Mouse (Mus musculus): ENCODE measurements around the gene Aagab. TPM values are rescaled to one million over a fixed set of nuclear protein-coding genes. Genes with fewer than 3 reads are reported as not detected.

Aagab gene
- polyA plus RNA-seq, 1 experiment from 2014 or later, result 27.7 TPM

GRCm38 (mm10) chr9:63677621-63678020 is 75.2 kb downstream of the Aagab start:
- no peak overlapping the region for H3K4me2 ChIP-seq

GRCm38 (mm10) chr9:63678076-63678475 is 75.6 kb downstream of the Aagab start:
- ATAC-seq (replicated peaks; ENCODE audit: low FRiP score) (peak; percentile 43; the same call in 1 of the 2 replicates), DNase-seq (ENCODE audit: low spot score) (no peak)
- no peak overlapping the region for H3K4me3 ChIP-seq (ENCODE audit: low read depth, low read length)
- 0 out of 2 replicates have a peak overlapping the region, but pooled peaks have one; percentile 22 for H3K27ac ChIP-seq (ENCODE audit: low read depth, low read length)
- H3K4me2 ChIP-seq, result no peak overlapping the region
- no peaks in the 10 kb centered on the region for H3K27me3 ChIP-seq (replicated peaks; ENCODE audit: control insufficient read depth, insufficient read depth, low read length)
- H3K9ac ChIP-seq (ENCODE audit: low read depth, low read length), result no peak overlapping the region
- no peaks in the 10 kb centered on the region for H3K9me3 ChIP-seq (ENCODE audit: control insufficient read depth, low read length)
- 74% methylated on average over 1 of the region's 1 CpGs for WGBS
- H3K4me1 ChIP-seq (replicated peaks; ENCODE audit: control insufficient read depth, insufficient read depth, low read length), result peaks cover 29% of the 10 kb centered on the region
- H3K36me3 ChIP-seq (ENCODE audit: control insufficient read depth, insufficient read depth, low read length), result no peaks in the 10 kb centered on the region

More at GRCm38 (mm10) chr9:63677621-63678020, 75.2 kb downstream of the Aagab start:
- peaks cover 29% of the 10 kb centered on the region for H3K4me1 ChIP-seq (replicated peaks; ENCODE audit: control insufficient read depth, insufficient read depth, low read length)
- H3K9ac ChIP-seq (ENCODE audit: low read depth, low read length), result no peak overlapping the region
- H3K27ac ChIP-seq (ENCODE audit: low read depth, low read length), result no peak overlapping the region
- H3K4me3 ChIP-seq (ENCODE audit: low read depth, low read length), result no peak overlapping the region
- H3K36me3 ChIP-seq (ENCODE audit: control insufficient read depth, insufficient read depth, low read length), result no peaks in the 10 kb centered on the region
- no peaks in the 10 kb centered on the region for H3K27me3 ChIP-seq (replicated peaks; ENCODE audit: control insufficient read depth, insufficient read depth, low read length)
- 70% methylated on average over 3 of the region's 3 CpGs for WGBS
- ATAC-seq (replicated peaks; ENCODE audit: low FRiP score), result no peak
- H3K9me3 ChIP-seq (ENCODE audit: control insufficient read depth, low read length), result no peaks in the 10 kb centered on the region
- no peak for DNase-seq (ENCODE audit: low spot score)

- H3K27me3 ChIP-seq (replicated peaks; ENCODE audit: control insufficient read depth, insufficient read depth, low read length), result no peaks in the 10 kb centered on the region
- no peaks in the 10 kb centered on the region for H3K9me3 ChIP-seq (ENCODE audit: control insufficient read depth, low read length)
- peaks cover 24% of the 10 kb centered on the region for H3K4me1 ChIP-seq (replicated peaks; ENCODE audit: control insufficient read depth, insufficient read depth, low read length)
- no peak overlapping the region for H3K27ac ChIP-seq (ENCODE audit: low read depth, low read length)
- DNase-seq (ENCODE audit: low spot score), result no peak
- no peak overlapping the region for H3K4me3 ChIP-seq (ENCODE audit: low read depth, low read length)
- ATAC-seq (replicated peaks; ENCODE audit: low FRiP score), result peak; percentile 47; the same call in 1 of the 2 replicates
- H3K36me3 ChIP-seq (ENCODE audit: control insufficient read depth, insufficient read depth, low read length), result no peaks in the 10 kb centered on the region
- H3K4me2 ChIP-seq, result no peak overlapping the region
- no peak overlapping the region for H3K9ac ChIP-seq (ENCODE audit: low read depth, low read length)
- 36% methylated on average over 9 of the region's 9 CpGs for WGBS
Observed at GRCm38 (mm10) chr9:63682301-63682700, 79.8 kb downstream of the Aagab start.

GRCm38 (mm10) chr9:63682943-63683342 is 80.5 kb downstream of the Aagab start:
- H3K27ac ChIP-seq (ENCODE audit: low read depth, low read length), result no peak overlapping the region
- no peak overlapping the region for H3K4me3 ChIP-seq (ENCODE audit: low read depth, low read length)
- ATAC-seq (replicated peaks; ENCODE audit: low FRiP score) (no peak), DNase-seq (ENCODE audit: low spot score) (no peak)
- H3K9ac ChIP-seq (ENCODE audit: low read depth, low read length), result no peak overlapping the region
- no peak overlapping the region for H3K4me2 ChIP-seq
- no peaks in the 10 kb centered on the region for H3K9me3 ChIP-seq (ENCODE audit: control insufficient read depth, low read length)
- peaks cover 23% of the 10 kb centered on the region for H3K4me1 ChIP-seq (replicated peaks; ENCODE audit: control insufficient read depth, insufficient read depth, low read length)
- H3K27me3 ChIP-seq (replicated peaks; ENCODE audit: control insufficient read depth, insufficient read depth, low read length), result no peaks in the 10 kb centered on the region
- WGBS, result 82% methylated on average over 2 of the region's 2 CpGs
- no peaks in the 10 kb centered on the region for H3K36me3 ChIP-seq (ENCODE audit: control insufficient read depth, insufficient read depth, low read length)

- no peaks in the 10 kb centered on the region for H3K27me3 ChIP-seq (replicated peaks; ENCODE audit: control insufficient read depth, insufficient read depth, low read length)
- H3K9me3 ChIP-seq (ENCODE audit: control insufficient read depth, low read length), result no peaks in the 10 kb centered on the region
- WGBS, result 92% methylated on average over 6 of the region's 6 CpGs
- no peak overlapping the region for H3K4me2 ChIP-seq
- DNase-seq (ENCODE audit: low spot score) (no peak), ATAC-seq (replicated peaks; ENCODE audit: low FRiP score) (no peak)
- no peaks in the 10 kb centered on the region for H3K36me3 ChIP-seq (ENCODE audit: control insufficient read depth, insufficient read depth, low read length)
- H3K9ac ChIP-seq (ENCODE audit: low read depth, low read length), result no peak overlapping the region
- no peak overlapping the region for H3K4me3 ChIP-seq (ENCODE audit: low read depth, low read length)
- peaks cover 11% of the 10 kb centered on the region for H3K4me1 ChIP-seq (replicated peaks; ENCODE audit: control insufficient read depth, insufficient read depth, low read length)
- H3K27ac ChIP-seq (ENCODE audit: low read depth, low read length), result no peak overlapping the region
Observed at GRCm38 (mm10) chr9:63684277-63684676, 81.8 kb downstream of the Aagab start.

- no peak for ATAC-seq (replicated peaks; ENCODE audit: low FRiP score)
- peaks cover 10% of the 10 kb centered on the region for H3K4me1 ChIP-seq (replicated peaks; ENCODE audit: control insufficient read depth, insufficient read depth, low read length)
Observed at GRCm38 (mm10) chr9:63685352-63685751, 82.9 kb downstream of the Aagab start.

GRCm38 (mm10) chr9:63687413-63688015 is 85.1 kb downstream of the Aagab start:
- Histone ChIP-seq H3K4me2 (no peak overlapping the region), H3K27ac (ENCODE audit: low read depth, low read length) (no peak overlapping the region), H3K4me3 (ENCODE audit: low read depth, low read length) (no peak overlapping the region), H3K9me3 (ENCODE audit: control insufficient read depth, low read length) (no peaks in the 10 kb centered on the region), H3K4me1 (replicated peaks; ENCODE audit: control insufficient read depth, insufficient read depth, low read length) (peaks cover 10% of the 10 kb centered on the region), H3K36me3 (ENCODE audit: control insufficient read depth, insufficient read depth, low read length) (no peaks in the 10 kb centered on the region), H3K9ac (ENCODE audit: low read depth, low read length) (no peak overlapping the region), H3K27me3 (replicated peaks; ENCODE audit: control insufficient read depth, insufficient read depth, low read length) (no peaks in the 10 kb centered on the region)
- ATAC-seq (replicated peaks; ENCODE audit: low FRiP score) (no peak), DNase-seq (ENCODE audit: low spot score) (no peak)
- WGBS, result 87% methylated on average over 7 of the region's 7 CpGs

More at GRCm38 (mm10) chr9:63685352-63685751, 82.9 kb downstream of the Aagab start:
- Histone ChIP-seq H3K9ac (ENCODE audit: low read depth, low read length) (no peak overlapping the region), H3K27ac (ENCODE audit: low read depth, low read length) (no peak overlapping the region), H3K4me2 (no peak overlapping the region), H3K4me3 (ENCODE audit: low read depth, low read length) (no peak overlapping the region), H3K36me3 (ENCODE audit: control insufficient read depth, insufficient read depth, low read length) (no peaks in the 10 kb centered on the region), H3K9me3 (ENCODE audit: control insufficient read depth, low read length) (no peaks in the 10 kb centered on the region), H3K27me3 (replicated peaks; ENCODE audit: control insufficient read depth, insufficient read depth, low read length) (no peaks in the 10 kb centered on the region)
- WGBS, result 74% methylated on average over 5 of the region's 5 CpGs
- no peak for DNase-seq (ENCODE audit: low spot score)

- 80% methylated on average over 1 of the region's 1 CpGs for WGBS
- Histone ChIP-seq H3K36me3 (ENCODE audit: control insufficient read depth, insufficient read depth, low read length) (no peaks in the 10 kb centered on the region), H3K4me1 (replicated peaks; ENCODE audit: control insufficient read depth, insufficient read depth, low read length) (peaks cover 4% of the 10 kb centered on the region; the same call in 1 of the 2 replicates), H3K27ac (ENCODE audit: low read depth, low read length) (no peak overlapping the region), H3K9me3 (ENCODE audit: control insufficient read depth, low read length) (no peaks in the 10 kb centered on the region), H3K9ac (ENCODE audit: low read depth, low read length) (no peak overlapping the region), H3K27me3 (replicated peaks; ENCODE audit: control insufficient read depth, insufficient read depth, low read length) (no peaks in the 10 kb centered on the region), H3K4me2 (no peak overlapping the region), H3K4me3 (ENCODE audit: low read depth, low read length) (no peak overlapping the region)
- DNase-seq (ENCODE audit: low spot score) (no peak), ATAC-seq (replicated peaks; ENCODE audit: low FRiP score) (no peak)
Observed at GRCm38 (mm10) chr9:63690511-63690910, 88.1 kb downstream of the Aagab start.

GRCm38 (mm10) chr9:63691960-63692359 is 89.5 kb downstream of the Aagab start:
- no peak overlapping the region for H3K4me2 ChIP-seq
- ATAC-seq (replicated peaks; ENCODE audit: low FRiP score) (no peak), DNase-seq (ENCODE audit: low spot score) (no peak)
- H3K4me3 ChIP-seq (ENCODE audit: low read depth, low read length), result no peak overlapping the region
- H3K27me3 ChIP-seq (replicated peaks; ENCODE audit: control insufficient read depth, insufficient read depth, low read length), result no peaks in the 10 kb centered on the region
- peaks cover 13% of the 10 kb centered on the region for H3K4me1 ChIP-seq (replicated peaks; ENCODE audit: control insufficient read depth, insufficient read depth, low read length)
- H3K36me3 ChIP-seq (ENCODE audit: control insufficient read depth, insufficient read depth, low read length), result no peaks in the 10 kb centered on the region
- 80% methylated on average over 2 of the region's 2 CpGs for WGBS
- no peak overlapping the region for H3K9ac ChIP-seq (ENCODE audit: low read depth, low read length)
- H3K9me3 ChIP-seq (ENCODE audit: control insufficient read depth, low read length), result no peaks in the 10 kb centered on the region
- no peak overlapping the region for H3K27ac ChIP-seq (ENCODE audit: low read depth, low read length)
